Comparison of ENCODE assay signal across 18 mouse cellular contexts in the genomic region with DNA sequence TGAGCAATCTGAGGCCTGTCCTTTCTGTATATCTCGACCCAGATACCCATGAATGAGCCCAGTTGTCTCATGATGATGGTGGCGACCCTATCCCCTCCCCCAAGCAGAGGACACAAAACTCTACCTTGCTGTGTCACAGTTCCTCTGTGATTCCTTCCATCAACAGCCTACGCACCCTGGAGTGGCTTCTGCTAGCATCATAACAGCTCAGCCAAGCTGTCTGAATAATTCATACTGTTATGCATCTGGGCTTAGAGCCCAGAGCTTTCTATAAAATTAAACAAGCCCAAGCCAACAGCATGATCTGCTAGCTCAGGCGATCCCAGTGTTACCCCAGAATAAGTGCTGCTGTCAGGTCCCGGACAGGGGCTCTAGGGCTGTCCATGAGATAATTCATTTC.
A peak's percentile ranks its signal among the peaks of the same experiment; 100 is the strongest.
DNase-seq lines count a peak whose midpoint lies in the region; ATAC-seq and TF ChIP-seq lines count a peak whose summit lies in the region.
"Had no signal": no experiment of that assay in that cellular context is flagged by ENCODE, and none has a peak within 500 bp of the region (broad histone marks: within the 10 kb centered on the region; RNA-seq: fewer than 3 reads in every experiment).

No protein-coding gene starts in this region.

- no peak for TF ChIP-seq POLR2A in limb, embryonic 14.5 days (IDR thresholded peaks at IDR 0.05; ENCODE audit: borderline replicate concordance, extremely low read depth, insufficient read depth, insufficient read length)

- no peak for ATAC-seq in embryonic facial prominence, embryonic 14.5 days (ENCODE audit: low read depth)
- 0 out of 2 replicates have a peak, but pooled peaks have one; percentile 34 for ATAC-seq in limb, embryonic 14.5 days (ENCODE audit: low FRiP score, low read depth)
- ATAC-seq: midbrain, embryonic 13.5 days had no signal

- no peaks in the 10 kb centered on the region for H3K9me3 ChIP-seq in embryonic facial prominence, embryonic 14.5 days (ENCODE audit: control insufficient read depth, low read length)
- no peaks in the 10 kb centered on the region for H3K9me3 ChIP-seq in embryonic facial prominence, embryonic 10.5 days
- H3K9me3 ChIP-seq in limb, embryonic 14.5 days (ENCODE audit: control insufficient read depth, low read length): no peaks in the 10 kb centered on the region
- no peaks in the 10 kb centered on the region for H3K9me3 ChIP-seq in limb, embryonic 10.5 days (replicated peaks)
- H3K9me3 ChIP-seq: liver, embryonic 15.5 days had no signal

- no peaks in the 10 kb centered on the region for H3K36me3 ChIP-seq in embryonic facial prominence, embryonic 14.5 days (ENCODE audit: control insufficient read depth, insufficient read depth, low read length)
- H3K36me3 ChIP-seq in embryonic facial prominence, embryonic 10.5 days (replicated peaks): no peaks in the 10 kb centered on the region
- no peaks in the 10 kb centered on the region for H3K36me3 ChIP-seq in limb, embryonic 14.5 days (ENCODE audit: control insufficient read depth, insufficient read depth, low read length)
- H3K36me3 ChIP-seq in limb, embryonic 10.5 days: no peaks in the 10 kb centered on the region
- H3K36me3 ChIP-seq: liver, embryonic 15.5 days; midbrain, embryonic 13.5 days; neural tube, embryonic 13.5 days had no signal

- no peaks in the 10 kb centered on the region for H3K27me3 ChIP-seq in embryonic facial prominence, embryonic 14.5 days (replicated peaks; ENCODE audit: control insufficient read depth, insufficient read depth, low read length)
- H3K27me3 ChIP-seq in embryonic facial prominence, embryonic 10.5 days (replicated peaks; ENCODE audit: low read depth, poor library complexity, severe bottlenecking): no peaks in the 10 kb centered on the region
- H3K27me3 ChIP-seq in limb, embryonic 14.5 days (ENCODE audit: control insufficient read depth, insufficient read depth, low read length): no peaks in the 10 kb centered on the region
- no peaks in the 10 kb centered on the region for H3K27me3 ChIP-seq in limb, embryonic 10.5 days (ENCODE audit: low read depth, poor library complexity, severe bottlenecking)
- H3K27me3 ChIP-seq: liver, embryonic 15.5 days; midbrain, embryonic 13.5 days; neural tube, embryonic 13.5 days had no signal

- 67% methylated on average over 5 of the region's 5 CpGs for WGBS in embryonic facial prominence, embryonic 14.5 days
- WGBS in embryonic facial prominence, embryonic 10.5 days: 82% methylated on average over 5 of the region's 5 CpGs
- 62% methylated on average over 5 of the region's 5 CpGs for WGBS in limb, embryonic 14.5 days
- 79% methylated on average over 5 of the region's 5 CpGs for WGBS in limb, embryonic 10.5 days

- no peak overlapping the region for H3K4me2 ChIP-seq in embryonic facial prominence, embryonic 14.5 days (ENCODE audit: low read depth, low read length)
- H3K4me2 ChIP-seq in limb, embryonic 14.5 days (replicated peaks; ENCODE audit: low read depth, low read length, severe bottlenecking): no peak overlapping the region
- H3K4me2 ChIP-seq: hindbrain, embryonic 14.5 days; liver, embryonic 15.5 days; midbrain, embryonic 13.5 days; neural tube, embryonic 13.5 days had no signal

- H3K4me3 ChIP-seq in embryonic facial prominence, embryonic 14.5 days (ENCODE audit: low read depth, low read length): no peak overlapping the region
- no peak overlapping the region for H3K4me3 ChIP-seq in embryonic facial prominence, embryonic 10.5 days
- no peak overlapping the region for H3K4me3 ChIP-seq in limb, embryonic 14.5 days (replicated peaks; ENCODE audit: low read length)
- no peak overlapping the region for H3K4me3 ChIP-seq in limb, embryonic 10.5 days
- H3K4me3 ChIP-seq: erythroblast, embryonic 14.5 days; liver, embryonic 15.5 days; midbrain, embryonic 13.5 days; neural tube, embryonic 13.5 days had no signal

- no peaks in the 10 kb centered on the region for H3K4me1 ChIP-seq in embryonic facial prominence, embryonic 14.5 days (ENCODE audit: control insufficient read depth, insufficient read depth, low read length)
- no peaks in the 10 kb centered on the region for H3K4me1 ChIP-seq in embryonic facial prominence, embryonic 10.5 days
- no peaks in the 10 kb centered on the region for H3K4me1 ChIP-seq in limb, embryonic 14.5 days (ENCODE audit: control insufficient read depth, insufficient read depth, low read length)
- H3K4me1 ChIP-seq in limb, embryonic 10.5 days: no peaks in the 10 kb centered on the region
- H3K4me1 ChIP-seq: liver, embryonic 15.5 days; midbrain, embryonic 13.5 days; neural tube, embryonic 13.5 days had no signal

- no peak overlapping the region for H3K9ac ChIP-seq in embryonic facial prominence, embryonic 14.5 days (ENCODE audit: low read depth, low read length)
- H3K9ac ChIP-seq in limb, embryonic 14.5 days (ENCODE audit: low read depth, low read length, severe bottlenecking): no peak overlapping the region
- H3K9ac ChIP-seq: hindbrain, embryonic 14.5 days; liver, embryonic 15.5 days; midbrain, embryonic 13.5 days; neural tube, embryonic 13.5 days had no signal

- no peak overlapping the region for H3K27ac ChIP-seq in embryonic facial prominence, embryonic 14.5 days (replicated peaks; ENCODE audit: low read depth, low read length)
- no peak overlapping the region for H3K27ac ChIP-seq in embryonic facial prominence, embryonic 10.5 days (replicated peaks)
- H3K27ac ChIP-seq in limb, embryonic 14.5 days (replicated peaks; ENCODE audit: low read depth, low read length): no peak overlapping the region
- no peak overlapping the region for H3K27ac ChIP-seq in limb, embryonic 10.5 days
- H3K27ac ChIP-seq: hindbrain, embryonic 14.5 days; liver, embryonic 15.5 days; midbrain, embryonic 13.5 days; neural tube, embryonic 13.5 days had no signal

- DNase-seq in embryonic facial prominence, embryonic 14.5 days (ENCODE audit: low spot score): peak; percentile 33
- no peak for DNase-seq in embryonic facial prominence, embryonic 10.5 days (ENCODE audit: low spot score)
- peak; percentile 21 for DNase-seq in limb, embryonic 14.5 days (ENCODE audit: low spot score)
- no peak for DNase-seq in limb, embryonic 10.5 days (ENCODE audit: low spot score)
- peak; percentile 77 for DNase-seq in layer of hippocampus, adult 9-11 months
- DNase-seq in right cerebral cortex, postnatal 25 days: peak; percentile 43
- DNase-seq in natural killer cell, adult 2 months (ENCODE audit: low spot score in 2 of 2): no peak
- no peak for DNase-seq in ovary, postnatal 36 days (ENCODE audit: low spot score)
- DNase-seq: adrenal gland, adult 2 months; gastrocnemius, postnatal 14 days; kidney, adult 9 months; lung, postnatal 4 days; thymus, adult 2 months had no signal

Comparison
In these comparisons a context has a peak if more than half of its experiments do, and no peak if none do; other contexts are left out.
1. DNase-seq: peak in embryonic facial prominence, embryonic 14.5 days (single experiment), limb, embryonic 14.5 days (single experiment), layer of hippocampus, adult 9-11 months (single experiment) and right cerebral cortex, postnatal 25 days (single experiment); none in embryonic facial prominence, embryonic 10.5 days (single experiment), limb, embryonic 10.5 days (single experiment), natural killer cell, adult 2 months (0 of 2) and ovary, postnatal 36 days (single experiment).